Mouse (Mus musculus): ENCODE results near the gene Mmp11. TPM values are rescaled to one million over a fixed set of nuclear protein-coding genes. Genes with fewer than 3 reads are reported as not detected.

Mmp11 gene
- polyA plus RNA-seq, 1 experiment from 2014 or later, result 8.7 TPM

DNA sequence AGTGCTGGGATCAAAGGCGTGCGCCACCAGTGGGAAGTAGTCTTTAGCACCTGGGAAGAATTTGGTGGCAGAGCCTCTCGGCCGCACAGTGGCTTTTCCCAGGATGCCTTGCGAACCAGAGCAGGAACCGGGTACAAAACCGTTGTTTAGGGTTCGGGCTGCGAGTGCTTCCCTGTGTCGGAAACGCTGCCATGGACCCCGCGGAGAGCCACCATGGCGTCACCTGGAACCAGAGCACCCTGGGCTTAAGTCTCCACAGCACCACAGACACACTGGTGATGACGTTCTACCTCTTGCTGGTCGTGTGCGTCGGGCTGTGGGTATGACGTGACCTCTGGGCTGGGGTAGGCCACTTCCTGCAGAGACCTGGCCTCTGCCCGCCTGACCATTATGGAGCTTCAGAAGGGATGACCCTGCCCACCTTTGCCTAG is 18.1 kb upstream of the Mmp11 start, which contains the start of gene Gm5134:
Gene Gm5134, plus strand, starts transcription at position 134 of the 431 bp plus-strand sequence.
- Histone ChIP-seq H3K27ac (ENCODE audit: low read depth, low read length) (no peak within 1 kb of the TSS), H3K9ac (ENCODE audit: low read depth, low read length) (no peak within 1 kb of the TSS), H3K4me2 (replicated peaks; ENCODE audit: low read depth) (peak within 1 kb of the TSS; percentile 43), H3K27me3 (replicated peaks; ENCODE audit: control insufficient read depth, insufficient read depth, low read length) (peaks cover 10% of the 10 kb centered on the region; the same call in 1 of the 2 replicates), H3K9me3 (ENCODE audit: control insufficient read depth) (no peaks in the 10 kb centered on the region), H3K36me3 (ENCODE audit: control insufficient read depth, insufficient read depth) (no peaks in the 10 kb centered on the region), H3K4me3 (ENCODE audit: low read depth, low read length) (no peak within 1 kb of the TSS), H3K4me1 (replicated peaks; ENCODE audit: control insufficient read depth, insufficient read depth, low read length) (no peaks in the 10 kb centered on the region)
- no peak for TF ChIP-seq CTCF (IDR thresholded peaks at IDR 0.05; ENCODE audit: low read depth)
- ATAC-seq, result no peak
- 37% methylated on average over 20 of the region's 20 CpGs for WGBS

DNA sequence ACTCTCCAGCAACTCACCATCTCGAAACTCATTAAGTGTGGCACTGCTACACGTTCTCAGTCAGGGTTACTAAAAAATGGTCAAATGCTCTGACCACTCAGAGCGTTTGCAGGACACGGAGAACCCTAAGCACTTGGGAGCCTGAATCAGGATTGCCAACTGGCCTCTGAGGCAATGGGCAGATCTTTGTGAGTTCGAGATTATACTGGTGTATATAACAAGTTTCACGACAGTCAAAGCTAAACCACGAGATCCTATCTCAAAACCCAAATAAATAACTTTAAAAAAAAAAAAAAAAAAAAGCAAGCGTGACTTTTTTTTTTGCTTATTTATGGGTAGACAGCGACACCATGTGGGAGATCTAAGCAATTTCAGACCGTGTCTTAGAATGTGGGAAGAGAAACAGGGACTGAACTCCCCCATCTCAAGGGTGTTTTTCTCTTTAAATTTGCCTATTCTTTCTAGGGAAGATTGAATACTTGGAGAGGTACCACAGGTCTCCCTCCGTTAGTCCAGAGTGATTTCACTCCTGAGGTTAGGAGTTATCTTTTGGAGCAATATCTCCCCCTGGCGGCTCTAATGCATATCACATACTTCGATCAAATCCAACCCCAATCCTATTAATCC is 15.2 kb upstream of the Mmp11 start:
- Histone ChIP-seq H3K9ac (ENCODE audit: low read depth, low read length) (peak overlapping the region; percentile 45; the same call in 1 of the 2 replicates), H3K9me3 (ENCODE audit: control insufficient read depth) (no peaks in the 10 kb centered on the region), H3K4me3 (ENCODE audit: low read depth, low read length) (peak overlapping the region; percentile 46), H3K4me1 (replicated peaks; ENCODE audit: control insufficient read depth, insufficient read depth, low read length) (no peaks in the 10 kb centered on the region), H3K36me3 (ENCODE audit: control insufficient read depth, insufficient read depth) (no peaks in the 10 kb centered on the region), H3K27ac (ENCODE audit: low read depth, low read length) (no peak overlapping the region), H3K4me2 (replicated peaks; ENCODE audit: low read depth) (peak overlapping the region; percentile 82), H3K27me3 (replicated peaks; ENCODE audit: control insufficient read depth, insufficient read depth, low read length) (peaks cover 10% of the 10 kb centered on the region; the same call in 1 of the 2 replicates)
- 3% methylated on average over 13 of the region's 13 CpGs for WGBS
- peak; percentile 78 for TF ChIP-seq CTCF (IDR thresholded peaks at IDR 0.05; ENCODE audit: low read depth)
- no peak for ATAC-seq

DNA sequence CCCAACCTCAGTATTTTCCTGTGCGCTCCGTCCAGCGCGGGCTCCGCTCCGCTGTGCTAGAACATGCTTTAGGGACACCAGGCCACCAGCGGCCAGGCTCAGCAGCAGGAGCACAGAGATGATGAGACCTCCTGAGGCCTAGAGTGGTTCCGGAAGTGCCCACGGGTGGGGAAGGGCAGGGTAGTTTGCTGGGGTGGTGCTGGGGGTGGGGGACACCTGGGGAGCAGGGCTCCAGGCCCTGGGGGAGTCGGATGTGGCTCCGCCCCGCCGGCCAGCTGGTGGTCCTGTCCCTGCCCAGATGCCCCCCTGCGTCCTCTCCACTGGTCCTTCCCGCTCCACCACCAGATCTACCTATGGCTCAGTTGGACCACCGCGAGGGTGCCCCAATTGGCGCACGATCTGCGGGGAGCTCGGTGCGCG is 14.5 kb upstream of the Mmp11 start:
- Histone ChIP-seq H3K9me3 (ENCODE audit: control insufficient read depth) (no peaks in the 10 kb centered on the region), H3K4me2 (replicated peaks; ENCODE audit: low read depth) (peak overlapping the region; percentile 82), H3K36me3 (ENCODE audit: control insufficient read depth, insufficient read depth) (no peaks in the 10 kb centered on the region), H3K27me3 (replicated peaks; ENCODE audit: control insufficient read depth, insufficient read depth, low read length) (peaks cover 10% of the 10 kb centered on the region; the same call in 1 of the 2 replicates), H3K27ac (ENCODE audit: low read depth, low read length) (no peak overlapping the region), H3K9ac (ENCODE audit: low read depth, low read length) (peak overlapping the region; percentile 45; the same call in 1 of the 2 replicates), H3K4me1 (replicated peaks; ENCODE audit: control insufficient read depth, insufficient read depth, low read length) (no peaks in the 10 kb centered on the region), H3K4me3 (ENCODE audit: low read depth, low read length) (peak overlapping the region; percentile 46)
- no peak for TF ChIP-seq CTCF (IDR thresholded peaks at IDR 0.05; ENCODE audit: low read depth)
- ATAC-seq, result peak; percentile 51
- 5% methylated on average over 23 of the region's 23 CpGs for WGBS

DNA sequence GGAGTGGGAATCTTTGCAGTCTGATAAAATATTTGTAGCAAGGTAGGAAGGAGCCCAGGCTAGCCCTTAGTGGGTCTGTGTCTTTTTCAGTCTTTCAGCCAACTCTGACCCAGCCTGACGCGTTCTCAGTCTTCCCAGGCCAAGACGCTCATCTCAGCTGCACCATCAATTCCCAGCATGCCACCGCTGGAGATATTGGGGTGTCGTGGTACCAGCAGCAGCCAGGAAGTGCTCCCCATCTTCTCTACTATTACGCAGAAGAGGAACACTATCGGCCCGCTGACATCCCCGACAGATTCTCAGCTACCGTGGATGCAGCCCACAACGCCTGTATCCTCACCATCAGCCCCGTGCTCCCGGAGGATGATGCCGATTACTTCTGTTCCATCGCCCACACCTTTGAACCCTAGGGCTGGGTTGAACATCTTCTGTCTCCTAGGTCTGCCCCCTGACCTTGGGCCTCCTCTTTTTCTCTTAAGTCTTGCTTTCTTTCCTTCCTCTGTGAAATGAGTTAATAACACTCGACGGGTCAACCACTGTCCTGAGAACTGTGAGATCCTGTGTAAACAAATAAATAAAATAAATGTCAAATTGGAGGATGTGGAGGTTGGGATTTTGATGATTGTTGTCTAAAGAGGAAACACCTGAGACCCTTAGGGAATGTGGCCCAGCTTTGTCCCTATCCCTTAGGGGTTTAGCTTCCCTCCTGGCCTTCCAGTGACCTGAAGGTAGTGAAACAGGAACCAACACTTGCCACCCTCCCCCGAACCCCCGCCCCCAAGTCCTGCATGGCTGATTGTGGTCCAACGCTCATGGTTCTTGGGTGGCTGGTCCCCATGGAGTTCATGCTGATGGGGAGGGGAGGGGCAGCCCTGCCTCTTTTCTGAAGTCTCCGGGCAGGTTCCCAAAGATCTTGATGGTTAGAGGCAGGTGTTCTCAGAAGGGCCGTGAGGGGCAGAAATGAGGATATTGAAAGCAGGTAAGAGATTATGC is 13.1 kb upstream of the Mmp11 start:
- TF ChIP-seq CTCF (IDR thresholded peaks at IDR 0.05; ENCODE audit: low read depth), result no peak
- H3K9ac ChIP-seq (ENCODE audit: low read depth, low read length), result no peak overlapping the region
- no peaks in the 10 kb centered on the region for H3K9me3 ChIP-seq (ENCODE audit: control insufficient read depth)
- WGBS, result 79% methylated on average over 22 of the region's 22 CpGs
- no peaks in the 10 kb centered on the region for H3K36me3 ChIP-seq (ENCODE audit: control insufficient read depth, insufficient read depth)
- no peaks in the 10 kb centered on the region for H3K4me1 ChIP-seq (replicated peaks; ENCODE audit: control insufficient read depth, insufficient read depth, low read length)
- H3K4me3 ChIP-seq (ENCODE audit: low read depth, low read length), result no peak overlapping the region
- H3K4me2 ChIP-seq (replicated peaks; ENCODE audit: low read depth), result no peak overlapping the region
- no peak overlapping the region for H3K27ac ChIP-seq (ENCODE audit: low read depth, low read length)
- peaks cover 10% of the 10 kb centered on the region; the same call in 1 of the 2 replicates for H3K27me3 ChIP-seq (replicated peaks; ENCODE audit: control insufficient read depth, insufficient read depth, low read length)
- no peak for ATAC-seq

DNA sequence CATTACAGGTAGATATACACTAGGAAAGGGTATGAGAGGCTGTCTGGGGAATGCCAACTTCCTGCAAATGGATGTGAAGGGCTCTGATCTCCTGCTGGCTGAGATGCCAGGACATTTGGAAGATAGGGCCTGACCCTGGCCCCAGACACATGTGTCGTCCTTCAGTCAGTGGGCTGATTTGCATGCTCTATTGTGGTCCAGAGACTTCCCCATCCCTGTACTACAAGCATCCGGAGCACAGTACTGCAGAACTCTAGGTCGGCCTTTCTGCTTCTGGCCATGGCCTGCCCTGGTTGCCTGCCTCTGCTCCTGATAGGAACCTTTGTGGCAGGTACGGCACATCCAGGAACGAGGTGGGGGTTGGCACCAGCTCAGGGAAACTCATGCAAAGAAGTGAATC is 11.8 kb upstream of the Mmp11 start:
- peaks cover 10% of the 10 kb centered on the region; the same call in 1 of the 2 replicates for H3K27me3 ChIP-seq (replicated peaks; ENCODE audit: control insufficient read depth, insufficient read depth, low read length)
- H3K9me3 ChIP-seq (ENCODE audit: control insufficient read depth), result no peaks in the 10 kb centered on the region
- ATAC-seq, result no peak
- WGBS, result 84% methylated on average over 5 of the region's 5 CpGs
- H3K36me3 ChIP-seq (ENCODE audit: control insufficient read depth, insufficient read depth), result no peaks in the 10 kb centered on the region
- H3K9ac ChIP-seq (ENCODE audit: low read depth, low read length), result no peak overlapping the region
- no peaks in the 10 kb centered on the region for H3K4me1 ChIP-seq (replicated peaks; ENCODE audit: control insufficient read depth, insufficient read depth, low read length)
- no peak overlapping the region for H3K4me3 ChIP-seq (ENCODE audit: low read depth, low read length)
- TF ChIP-seq CTCF (IDR thresholded peaks at IDR 0.05; ENCODE audit: low read depth), result no peak
- no peak overlapping the region for H3K4me2 ChIP-seq (replicated peaks; ENCODE audit: low read depth)
- no peak overlapping the region for H3K27ac ChIP-seq (ENCODE audit: low read depth, low read length)

DNA sequence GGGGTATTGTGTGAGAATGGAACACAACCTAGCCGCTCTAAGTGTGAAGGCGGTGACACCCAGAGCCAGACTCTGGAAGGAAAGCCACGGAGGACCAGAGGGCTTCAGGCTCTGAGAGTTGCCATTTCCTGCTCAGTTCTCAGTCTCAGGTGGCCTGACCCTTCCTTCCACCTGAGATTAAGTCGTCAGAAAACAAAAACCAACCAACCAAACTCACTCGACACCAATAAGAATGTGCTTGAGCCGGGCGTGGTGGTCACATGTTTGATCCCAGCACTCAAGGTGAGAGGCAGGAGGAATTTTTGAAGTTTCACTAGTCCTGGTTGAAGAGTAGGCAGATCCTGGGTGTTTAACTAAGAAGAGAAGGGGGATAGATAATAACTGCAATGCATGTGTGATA is 9.6 kb upstream of the Mmp11 start:
- Histone ChIP-seq H3K9me3 (ENCODE audit: control insufficient read depth) (no peaks in the 10 kb centered on the region), H3K27ac (ENCODE audit: low read depth, low read length) (no peak overlapping the region), H3K27me3 (replicated peaks; ENCODE audit: control insufficient read depth, insufficient read depth, low read length) (peaks cover 4% of the 10 kb centered on the region; the same call in 1 of the 2 replicates), H3K9ac (ENCODE audit: low read depth, low read length) (no peak overlapping the region), H3K4me3 (ENCODE audit: low read depth, low read length) (no peak overlapping the region), H3K36me3 (ENCODE audit: control insufficient read depth, insufficient read depth) (no peaks in the 10 kb centered on the region), H3K4me1 (replicated peaks; ENCODE audit: control insufficient read depth, insufficient read depth, low read length) (no peaks in the 10 kb centered on the region), H3K4me2 (replicated peaks; ENCODE audit: low read depth) (no peak overlapping the region)
- WGBS, result 65% methylated on average over 7 of the region's 7 CpGs
- TF ChIP-seq CTCF (IDR thresholded peaks at IDR 0.05; ENCODE audit: low read depth), result no peak
- ATAC-seq, result no peak
